Mouse (Mus musculus) layer of hippocampus, adult 9-10 months (tissue): ENCODE measurements around the gene 1700019A02Rik.

Experiments
- DNase-seq: peaks from one replicate; pipeline ENCODE4 v3.0.0; 2022; ENCODE audit warnings: low spot score

1700019A02Rik gene

GRCm38 (mm10) chr1:53187536-53187935 is at the start of gene 1700019A02Rik:
Gene 1700019A02Rik (minus strand): TSS chr1:53187636.
- DNase-seq = no peak

GRCm38 (mm10) chr1:53226063-53226462 is 38.6 kb upstream of the 1700019A02Rik start:
- DNase-seq = no peak

GRCm38 (mm10) chr1:53225616-53226015 is 38.2 kb upstream of the 1700019A02Rik start:
- no peak for DNase-seq

GRCm38 (mm10) chr1:53224775-53225174 is 37.3 kb upstream of the 1700019A02Rik start:
- DNase-seq = no peak

GRCm38 (mm10) chr1:53210136-53210535 is 22.7 kb upstream of the 1700019A02Rik start:
- no peak for DNase-seq

GRCm38 (mm10) chr1:53203902-53204301 is 16.5 kb upstream of the 1700019A02Rik start:
- DNase-seq = no peak

DNA sequence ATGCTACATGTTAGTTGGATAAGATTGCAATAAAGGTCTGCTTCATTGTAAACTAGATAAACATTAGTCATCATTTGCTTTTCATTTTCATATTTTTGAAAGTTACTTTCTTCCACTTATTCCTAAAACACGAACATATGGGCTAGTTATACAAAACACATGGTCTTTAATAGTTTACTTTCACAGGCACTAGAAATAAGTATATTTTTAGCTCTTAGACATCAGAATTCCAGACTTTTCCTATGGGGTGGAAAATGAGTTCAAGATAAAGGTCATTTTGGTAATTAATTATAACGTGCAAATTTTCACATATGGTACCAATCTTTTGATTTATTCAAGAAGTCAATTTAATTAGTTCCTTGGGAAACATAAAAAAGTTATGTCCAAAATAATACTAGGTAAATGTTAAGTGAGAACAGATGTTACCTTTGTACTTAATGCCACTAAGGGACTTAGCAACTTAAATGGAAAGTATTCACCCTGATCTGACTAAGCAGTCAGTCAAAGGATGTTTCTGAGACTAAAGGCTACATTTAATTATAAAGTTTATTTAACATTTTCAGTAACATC is 14.3 kb upstream of the 1700019A02Rik start:
- DNase-seq = no peak

DNA sequence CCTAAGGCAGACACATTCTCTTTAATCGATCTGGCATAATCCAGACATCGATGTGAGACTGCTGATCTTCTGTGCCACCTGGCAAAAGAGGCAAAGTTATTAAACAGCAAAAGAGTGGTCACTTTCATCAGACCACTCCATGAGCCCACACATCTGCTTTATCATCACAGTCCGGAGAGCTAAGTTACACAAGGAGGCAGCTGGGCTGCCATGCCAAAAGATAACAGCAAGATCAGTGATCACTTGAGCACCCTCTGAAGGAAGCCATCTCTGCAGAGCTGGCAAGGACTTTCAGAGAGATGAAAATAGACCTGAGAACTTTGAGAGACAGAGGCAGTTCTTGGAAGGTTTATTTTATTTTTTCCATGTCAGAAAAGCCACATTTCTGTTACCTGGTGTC is 7.1 kb upstream of the 1700019A02Rik start:
- no peak for DNase-seq

DNA sequence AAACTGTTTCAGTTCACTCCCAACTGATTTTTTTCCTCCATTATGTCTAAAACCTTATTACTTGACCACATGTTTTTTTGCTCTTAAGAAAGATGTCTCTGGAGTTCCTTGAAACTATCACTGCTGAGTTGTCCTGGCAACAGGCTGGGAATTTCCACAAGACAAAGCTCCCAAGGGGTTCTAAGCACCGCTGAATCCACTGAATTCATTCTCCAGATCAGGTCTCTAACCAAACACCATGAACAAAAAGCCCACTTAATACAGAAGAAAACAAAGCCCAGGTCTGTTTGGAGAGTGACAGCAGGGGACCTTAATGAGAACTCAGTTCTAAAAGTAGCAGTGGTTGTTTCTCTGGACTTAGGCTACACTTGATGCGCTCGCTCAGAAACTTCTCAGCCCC is 3.8 kb upstream of the 1700019A02Rik start:
- no peak for DNase-seq

GRCm38 (mm10) chr1:53189620-53190019 is 2.2 kb upstream of the 1700019A02Rik start:
- DNase-seq = no peak

GRCm38 (mm10) chr1:53186301-53186700 is 1.1 kb downstream of the 1700019A02Rik start:
- no peak for DNase-seq

DNA sequence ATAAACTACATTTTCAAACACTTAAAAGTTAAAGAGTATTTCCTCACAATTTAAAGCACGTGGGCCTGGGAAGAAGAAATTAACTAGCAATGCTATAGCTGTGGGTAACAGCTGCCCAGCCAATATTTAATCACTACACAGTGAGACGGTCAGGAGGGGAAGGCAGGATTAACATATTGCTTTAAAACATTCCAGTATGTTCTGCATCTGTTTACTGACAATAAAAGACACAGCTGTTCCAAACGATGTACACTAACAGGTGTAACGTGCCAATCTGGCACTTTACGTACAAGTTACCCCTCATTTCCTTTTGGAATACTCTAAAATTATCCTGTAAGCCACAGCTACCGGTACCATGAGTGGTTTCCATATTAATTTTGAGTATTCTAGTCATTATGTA is 29.7 kb downstream of the 1700019A02Rik start:
- DNase-seq = no peak

GRCm38 (mm10) chr1:53123066-53123465 is 64.4 kb downstream of the 1700019A02Rik start:
- no peak for DNase-seq

DNA sequence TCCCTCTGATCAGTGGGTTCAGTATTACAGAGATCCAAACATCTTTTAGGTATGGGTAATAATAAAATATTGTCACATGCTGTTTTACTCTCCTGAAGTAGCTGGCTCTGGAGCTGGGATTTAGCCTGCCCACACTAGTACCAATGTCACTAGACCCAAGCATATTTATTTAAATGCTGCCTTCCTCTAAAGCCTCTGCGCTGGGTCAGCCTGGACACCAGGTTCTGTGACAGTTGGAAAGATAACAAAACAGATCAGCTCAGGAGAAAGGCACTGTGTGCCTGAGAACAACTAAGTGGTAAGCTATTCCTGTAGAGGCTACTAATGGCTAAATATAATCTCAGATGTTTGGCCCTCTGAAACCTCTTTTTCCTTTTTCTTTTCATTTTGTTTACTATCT is 76.9 kb downstream of the 1700019A02Rik start:
- DNase-seq = no peak
